Mouse (Mus musculus) heart, postnatal 0 days (tissue): ENCODE measurements at regions not wholly inside any gene's neighbourhood (a gene's known extent, or its start where the extent isn't known, plus 50 kb on each side); places are given as distances from the start of the nearest gene placed in this dataset.

Experiments
- ATAC-seq: fragments of 200-750 bp; cut with Nextera tagmentation; 2 replicates; pipeline ENCODE4 v1.8.0; 2017; ENCODE audit warnings: low read depth, moderate number of reproducible peaks, moderate library complexity; ENCODE audit not compliant: insufficient read depth
- DNase-seq: peaks from one replicate; pipeline ENCODE4 v3.0.0-alpha.2; 2016; ENCODE audit warnings: low spot score
- H3K27ac ChIP-seq: fragments of 300-500 bp; sonication (generic); 2 replicates; pipeline ENCODE4 v1.5.1; 2014; ENCODE audit warnings: low read depth, mild to moderate bottlenecking
- H3K27me3 ChIP-seq: fragments of 300-500 bp; sonication (generic); 2 replicates; pipeline ENCODE4 v1.6.1; 2014; ENCODE audit warnings: low read length, mixed read lengths; ENCODE audit not compliant: control insufficient read depth, insufficient read depth
- H3K36me3 ChIP-seq: fragments of 300-500 bp; sonication (generic); replicated peaks from 2 replicates; pipeline ENCODE4 v1.6.1; 2014; ENCODE audit warnings: low read length, mixed read lengths; ENCODE audit not compliant: control insufficient read depth, insufficient read depth
- H3K4me1 ChIP-seq: fragments of 300-500 bp; sonication (generic); 2 replicates; pipeline ENCODE4 v1.6.1; 2014; ENCODE audit warnings: antibody characterized with exemption; ENCODE audit not compliant: control insufficient read depth, insufficient read depth
- H3K4me2 ChIP-seq: fragments of 300-500 bp; sonication (generic); 2 replicates; pipeline ENCODE4 v1.6.1; 2014; ENCODE audit warnings: low read depth, mild to moderate bottlenecking, low read length, moderate library complexity
- H3K4me3 ChIP-seq: fragments of 300-500 bp; sonication (generic); 2 replicates; pipeline ENCODE4 v1.5.1; 2014; ENCODE audit warnings: low read depth, low read length
- H3K9ac ChIP-seq: fragments of 300-500 bp; sonication (generic); replicated peaks from 2 replicates; pipeline ENCODE4 v1.6.1; 2014; ENCODE audit warnings: low read depth, low read length, mixed read lengths
- H3K9me3 ChIP-seq: fragments of 300-500 bp; sonication (generic); replicated peaks from 2 replicates; pipeline ENCODE4 v1.6.1; 2016; ENCODE audit warnings: low read length; ENCODE audit not compliant: control insufficient read depth
- CTCF ChIP-seq: IDR thresholded peaks from 2 replicates; pipeline ENCODE4 v1.5.1; 2016; ENCODE audit warnings: antibody characterized with exemption, control low read depth, low read depth
- EP300 ChIP-seq: IDR thresholded peaks from 2 replicates; pipeline ENCODE4 v1.6.1; 2016; ENCODE audit warnings: antibody characterized with exemption, low read depth
- WGBS: fragments of 180-500 bp; shearing (Covaris S2); extraction: QIAGEN DNeasy Blood & Tissue Kit; methylation state at CpG from one replicate; pipeline ENCODE4 v1.1.7; 2014; 5-methylcytosine and 5-hydroxymethylcytosine counted together

DNA sequence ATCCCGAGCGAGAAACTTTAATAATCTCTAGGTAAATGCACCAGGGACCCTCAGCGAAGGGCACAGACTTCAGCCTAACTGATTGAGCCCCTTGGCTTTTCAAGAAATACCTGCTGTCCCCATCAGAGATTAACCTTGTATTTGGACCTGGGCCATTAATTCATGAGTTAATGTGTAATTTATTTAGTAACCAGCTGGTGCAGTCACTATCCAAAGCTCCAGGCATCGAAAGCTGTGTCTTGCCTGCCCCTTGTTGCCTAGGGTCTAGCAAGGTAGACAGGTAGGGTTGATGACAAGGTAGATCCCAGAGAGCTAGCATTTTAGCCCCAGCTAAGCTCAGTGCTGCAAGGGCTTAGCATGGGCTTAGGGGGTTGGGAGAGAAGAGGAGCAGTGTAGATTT is 80.9 kb upstream of the Runx1 start:
- no peaks in the 10 kb centered on the region for H3K9me3 ChIP-seq
- H3K4me3 ChIP-seq = no peak overlapping the region
- H3K4me2 ChIP-seq = no peak overlapping the region
- ATAC-seq (no peak), DNase-seq (no peak)
- no peaks in the 10 kb centered on the region for H3K4me1 ChIP-seq
- H3K9ac ChIP-seq = no peak overlapping the region
- H3K36me3 ChIP-seq = no peaks in the 10 kb centered on the region
- 86% methylated on average over 4 of the region's 4 CpGs for WGBS
- peaks cover 10% of the 10 kb centered on the region; the same call in 1 of the 2 replicates for H3K27me3 ChIP-seq
- TF ChIP-seq CTCF (no peak), EP300 (no peak)
- H3K27ac ChIP-seq = no peak overlapping the region

DNA sequence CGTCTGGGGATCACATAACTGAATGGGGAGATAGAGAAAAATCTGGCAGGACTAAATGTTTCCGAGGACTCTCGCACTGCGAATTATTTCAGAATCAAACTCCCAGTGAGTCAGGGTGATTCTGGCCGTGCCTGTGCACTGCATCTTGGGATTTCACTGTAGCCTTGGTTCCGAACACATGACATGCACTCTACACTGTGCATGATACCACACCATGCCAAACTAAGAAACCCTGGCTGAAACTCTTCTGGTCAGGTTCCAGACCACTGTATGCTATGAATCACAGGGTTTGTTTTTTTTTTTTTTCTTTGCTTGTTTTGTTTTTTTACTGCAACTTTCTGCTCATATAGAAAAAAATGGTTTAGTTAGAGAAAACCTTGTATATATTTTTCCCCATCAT is 79.7 kb upstream of the Runx1 start:
- Histone ChIP-seq H3K4me3 (no peak overlapping the region), H3K4me1 (no peaks in the 10 kb centered on the region), H3K9ac (no peak overlapping the region), H3K27ac (no peak overlapping the region), H3K27me3 (peaks cover 13% of the 10 kb centered on the region; the same call in 1 of the 2 replicates), H3K9me3 (no peaks in the 10 kb centered on the region), H3K4me2 (no peak overlapping the region), H3K36me3 (no peaks in the 10 kb centered on the region)
- ATAC-seq = no peak
- TF ChIP-seq CTCF (no peak), EP300 (no peak)
- DNase-seq = no peak
- WGBS = 68% methylated on average over 6 of the region's 6 CpGs

DNA sequence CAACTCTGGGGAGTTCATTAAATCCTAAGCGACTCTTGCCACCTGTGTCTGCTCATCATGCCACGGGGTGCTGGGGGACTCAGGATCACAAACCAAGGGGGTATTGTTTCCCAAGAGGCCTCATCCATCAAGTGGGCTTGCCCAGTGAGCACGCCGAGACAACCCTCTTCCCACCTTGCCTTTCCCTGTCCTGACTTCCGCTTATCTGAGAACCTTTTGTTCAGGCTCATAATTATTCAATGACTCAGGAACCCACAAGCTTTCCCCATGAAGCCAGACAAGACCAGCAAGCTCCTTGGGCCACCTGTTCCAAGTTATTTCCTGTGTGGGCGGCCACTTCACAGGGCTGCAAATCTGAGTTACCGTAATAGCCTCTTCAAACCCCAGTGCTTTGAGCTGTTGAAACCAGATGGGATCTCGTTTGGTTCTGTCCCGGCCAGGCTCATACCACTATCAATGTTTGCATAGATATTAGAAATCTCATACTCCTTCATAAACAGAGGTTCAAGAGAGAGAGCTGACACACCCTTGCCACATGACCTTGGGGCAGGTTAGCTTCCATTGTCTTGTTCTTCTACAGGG is 78.0 kb upstream of the Runx1 start:
- no peak overlapping the region for H3K4me3 ChIP-seq
- TF ChIP-seq CTCF = no peak
- no peak for TF ChIP-seq EP300
- H3K27me3 ChIP-seq = peaks cover 13% of the 10 kb centered on the region; the same call in 1 of the 2 replicates
- no peaks in the 10 kb centered on the region for H3K9me3 ChIP-seq
- no peak overlapping the region for H3K27ac ChIP-seq
- H3K9ac ChIP-seq = no peak overlapping the region
- H3K36me3 ChIP-seq = no peaks in the 10 kb centered on the region
- DNase-seq = no peak
- no peak for ATAC-seq
- no peak overlapping the region for H3K4me2 ChIP-seq
- H3K4me1 ChIP-seq = no peaks in the 10 kb centered on the region
- 53% methylated on average over 9 of the region's 9 CpGs for WGBS

DNA sequence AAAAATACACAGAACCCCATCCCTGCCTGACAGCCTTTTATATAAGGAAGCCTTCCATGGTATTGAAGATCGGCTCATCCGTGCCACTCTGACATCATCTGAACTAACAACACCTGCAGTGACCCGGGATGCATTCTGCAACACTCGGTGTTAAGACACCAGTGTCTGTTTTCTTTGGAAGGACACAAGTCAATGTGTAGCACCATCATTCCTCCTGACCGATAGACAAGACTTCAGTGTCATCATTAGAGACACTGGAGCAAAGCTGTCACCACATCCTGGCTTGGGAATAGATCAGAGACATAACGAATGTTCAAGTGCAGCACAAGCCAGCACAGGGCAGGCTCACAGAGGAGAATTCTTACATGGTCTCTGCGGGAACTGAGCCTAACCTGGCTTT is 77.5 kb upstream of the Runx1 start:
- WGBS = 82% methylated on average over 7 of the region's 7 CpGs
- H3K9me3 ChIP-seq = no peaks in the 10 kb centered on the region
- no peak overlapping the region for H3K4me2 ChIP-seq
- no peak overlapping the region for H3K9ac ChIP-seq
- TF ChIP-seq EP300 (no peak), CTCF (no peak)
- H3K36me3 ChIP-seq = no peaks in the 10 kb centered on the region
- H3K4me3 ChIP-seq = no peak overlapping the region
- H3K4me1 ChIP-seq = no peaks in the 10 kb centered on the region
- peaks cover 13% of the 10 kb centered on the region; the same call in 1 of the 2 replicates for H3K27me3 ChIP-seq
- DNase-seq (no peak), ATAC-seq (no peak)
- H3K27ac ChIP-seq = no peak overlapping the region

DNA sequence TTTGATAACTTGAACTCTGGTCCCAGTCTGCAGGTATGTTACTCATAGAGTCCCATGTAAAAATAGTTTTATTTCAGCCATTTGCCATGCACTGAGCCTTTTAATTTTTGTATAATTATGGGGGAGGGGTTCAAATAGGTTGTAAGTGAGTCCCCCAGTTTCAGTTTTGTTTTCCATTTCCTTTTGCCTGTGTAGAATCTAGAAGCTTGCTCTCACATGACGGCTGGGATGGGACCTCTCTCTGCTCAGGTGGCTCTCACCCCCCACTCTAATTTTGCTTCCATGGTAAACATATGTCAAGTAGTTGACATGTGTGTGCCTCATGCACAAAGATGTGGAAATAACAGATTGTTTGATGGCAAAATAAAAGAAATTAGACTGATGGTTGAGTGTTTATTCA is 73.8 kb upstream of the Runx1 start:
- peaks cover 3% of the 10 kb centered on the region; the same call in 1 of the 2 replicates for H3K27me3 ChIP-seq
- DNase-seq = no peak
- H3K4me3 ChIP-seq = no peak overlapping the region
- no peak for ATAC-seq
- H3K9me3 ChIP-seq = no peaks in the 10 kb centered on the region
- H3K36me3 ChIP-seq = no peaks in the 10 kb centered on the region
- no peak overlapping the region for H3K9ac ChIP-seq
- TF ChIP-seq CTCF (no peak), EP300 (no peak)
- no peaks in the 10 kb centered on the region for H3K4me1 ChIP-seq
- no peak overlapping the region for H3K27ac ChIP-seq
- WGBS = 72% methylated on average over 1 of the region's 1 CpGs
- no peak overlapping the region for H3K4me2 ChIP-seq

DNA sequence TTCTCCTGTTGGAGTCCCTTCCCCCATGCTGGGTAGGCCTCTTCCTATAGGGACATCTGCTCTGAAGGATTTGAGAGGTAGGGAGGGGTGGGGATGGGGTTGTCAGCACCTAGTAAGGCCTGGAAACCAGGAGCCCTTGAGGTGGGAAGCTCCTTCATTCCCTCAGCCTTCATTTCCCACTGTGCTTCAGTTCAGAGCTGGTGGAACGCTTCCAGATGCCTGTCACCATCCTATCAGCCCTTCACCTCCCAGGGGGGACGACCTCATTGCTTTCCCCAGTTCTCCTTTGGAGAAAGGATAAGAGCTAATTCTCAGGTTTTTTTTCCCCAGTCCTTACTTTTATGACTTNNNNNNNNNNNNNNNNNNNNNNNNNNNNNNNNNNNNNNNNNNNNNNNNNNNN is 65.8 kb upstream of the Runx1 start:
- Histone ChIP-seq H3K27me3 (peaks cover 26% of the 10 kb centered on the region), H3K4me3 (no peak overlapping the region), H3K4me1 (peaks cover 13% of the 10 kb centered on the region), H3K9ac (no peak overlapping the region), H3K36me3 (no peaks in the 10 kb centered on the region), H3K27ac (no peak overlapping the region), H3K9me3 (no peaks in the 10 kb centered on the region), H3K4me2 (no peak overlapping the region)
- TF ChIP-seq CTCF (no peak), EP300 (no peak)
- 0 out of 2 replicates have a peak, but pooled peaks have one; percentile 55 for ATAC-seq
- 31% methylated on average over 2 of the region's 2 CpGs for WGBS
- peak; percentile 23 for DNase-seq
